In genomic region chr1:192598380-192598779, GRCm38 (mm10) we compare ENCODE assay signal across 8 mouse cellular contexts.
DNase-seq lines count a peak whose midpoint lies in the region; ATAC-seq and TF ChIP-seq lines count a peak whose summit lies in the region.

No protein-coding gene starts in this region.

- 0 out of 2 replicates have a peak, but pooled peaks have one; percentile 46 for ATAC-seq in heart, embryonic 11.5 days (replicated peaks; ENCODE audit: insufficient number of reproducible peaks, low FRiP score, low TSS enrichment)
- ATAC-seq in liver, embryonic 13.5 days (ENCODE audit: low read depth): no peak
- peak; percentile 88 for ATAC-seq in neural tube, embryonic 15.5 days (ENCODE audit: low FRiP score)

- TF ChIP-seq CTCF in embryonic fibroblast, embryonic 13.5 days (IDR thresholded peaks at IDR 0.05; ENCODE audit: borderline replicate concordance, insufficient read depth, low read length): peak; percentile 43; the same call in 1 of the 2 replicates
- peak; percentile 50; the same call in 1 of the 2 replicates for TF ChIP-seq CTCF in testis, adult 2 months (IDR thresholded peaks at IDR 0.05; ENCODE audit: control insufficient read depth, insufficient read depth, insufficient replicate concordance, low read depth, low read length)

- H3K4me3 ChIP-seq in embryonic fibroblast, embryonic 13.5 days (ENCODE audit: insufficient read depth, low read length): no peak overlapping the region
- H3K4me3 ChIP-seq in heart, embryonic 11.5 days (ENCODE audit: low read depth, low read length): no peak overlapping the region
- no peak overlapping the region for H3K4me3 ChIP-seq in liver, embryonic 13.5 days (replicated peaks)
- H3K4me3 ChIP-seq in neural tube, embryonic 15.5 days (replicated peaks): no peak overlapping the region
- H3K4me3 ChIP-seq in testis, adult 2 months (ENCODE audit: control insufficient read depth, low read depth, low read length): no peak overlapping the region

- no peaks in the 10 kb centered on the region for H3K4me1 ChIP-seq in embryonic fibroblast, embryonic 13.5 days (ENCODE audit: control insufficient read depth, insufficient read depth, low read length)
- no peaks in the 10 kb centered on the region for H3K4me1 ChIP-seq in heart, embryonic 11.5 days (ENCODE audit: control insufficient read depth, insufficient read depth, low read length)
- no peaks in the 10 kb centered on the region for H3K4me1 ChIP-seq in liver, embryonic 13.5 days (replicated peaks)
- H3K4me1 ChIP-seq in neural tube, embryonic 15.5 days: no peaks in the 10 kb centered on the region
- H3K4me1 ChIP-seq in testis, adult 2 months (ENCODE audit: control insufficient read depth, insufficient read depth, low read length): no peaks in the 10 kb centered on the region

- no peak overlapping the region for H3K9ac ChIP-seq in heart, embryonic 11.5 days (ENCODE audit: low read depth, low read length)
- no peak overlapping the region for H3K9ac ChIP-seq in liver, embryonic 13.5 days
- H3K9ac ChIP-seq in neural tube, embryonic 15.5 days (replicated peaks): no peak overlapping the region

- H3K27me3 ChIP-seq in heart, embryonic 11.5 days (ENCODE audit: control insufficient read depth, insufficient read depth, low read length): no peaks in the 10 kb centered on the region
- H3K27me3 ChIP-seq in liver, embryonic 13.5 days: no peaks in the 10 kb centered on the region
- no peaks in the 10 kb centered on the region for H3K27me3 ChIP-seq in neural tube, embryonic 15.5 days (replicated peaks)
- no peaks in the 10 kb centered on the region for H3K27me3 ChIP-seq in testis, adult 2 months (ENCODE audit: control insufficient read depth, insufficient read depth, low read length)

- H3K36me3 ChIP-seq in heart, embryonic 11.5 days (ENCODE audit: control insufficient read depth, insufficient read depth, low read length): no peaks in the 10 kb centered on the region
- H3K36me3 ChIP-seq in liver, embryonic 13.5 days: no peaks in the 10 kb centered on the region
- no peaks in the 10 kb centered on the region for H3K36me3 ChIP-seq in neural tube, embryonic 15.5 days
- no peaks in the 10 kb centered on the region for H3K36me3 ChIP-seq in testis, adult 2 months (ENCODE audit: control insufficient read depth, insufficient read depth, low read length)

- peak; percentile 57 to 59 for DNase-seq in B cell, adult 2 months
- peak; percentile 94 for DNase-seq in brain, adult 2 months (ENCODE audit: low read depth, low spot score)
- peak; percentile 91 for DNase-seq in kidney, postnatal 10 days
- DNase-seq in liver, embryonic 13.5 days: peak; percentile 16

- H3K4me2 ChIP-seq in heart, embryonic 11.5 days: no peak overlapping the region
- H3K4me2 ChIP-seq in liver, embryonic 13.5 days: no peak overlapping the region
- H3K4me2 ChIP-seq in neural tube, embryonic 15.5 days: no peak overlapping the region

- no peak for TF ChIP-seq POLR2A in embryonic fibroblast, embryonic 13.5 days (IDR thresholded peaks at IDR 0.05; ENCODE audit: low read depth, low read length)
- TF ChIP-seq POLR2A in testis, adult 2 months (IDR thresholded peaks at IDR 0.05; ENCODE audit: control insufficient read depth, low read depth, low read length): no peak

- 43% methylated on average over 2 of the region's 2 CpGs for WGBS in heart, embryonic 11.5 days (ENCODE audit: insufficient replicate concordance)
- WGBS in liver, embryonic 13.5 days (ENCODE audit: insufficient replicate concordance): 30% methylated on average over 2 of the region's 2 CpGs
- 44% methylated on average over 2 of the region's 2 CpGs for WGBS in neural tube, embryonic 15.5 days

- H3K9me3 ChIP-seq in heart, embryonic 11.5 days (replicated peaks; ENCODE audit: control insufficient read depth, low read length): no peaks in the 10 kb centered on the region
- no peaks in the 10 kb centered on the region for H3K9me3 ChIP-seq in liver, embryonic 13.5 days (replicated peaks)
- H3K9me3 ChIP-seq in neural tube, embryonic 15.5 days (replicated peaks): no peaks in the 10 kb centered on the region

- no peak overlapping the region for H3K27ac ChIP-seq in embryonic fibroblast, embryonic 13.5 days (ENCODE audit: insufficient read depth, low read length)
- H3K27ac ChIP-seq in heart, embryonic 11.5 days (ENCODE audit: low read depth, low read length): no peak overlapping the region
- H3K27ac ChIP-seq in liver, embryonic 13.5 days: no peak overlapping the region
- no peak overlapping the region for H3K27ac ChIP-seq in neural tube, embryonic 15.5 days (replicated peaks)
- H3K27ac ChIP-seq in testis, adult 2 months (ENCODE audit: control insufficient read depth, insufficient read depth, low read depth, low read length): no peak overlapping the region

Comparison
In these comparisons a context has a peak if more than half of its experiments do, and no peak if none do; other contexts are left out.
1. DNase-seq: peak in every context shown above with its lines; median percentile 94 in brain, adult 2 months; 91 in kidney, postnatal 10 days; 58 in B cell, adult 2 months; 16 in liver, embryonic 13.5 days.